Mouse (Mus musculus) adrenal gland, postnatal 4 days (tissue): Measurements from ENCODE around the gene Nop9. TPM values are rescaled to one million over a fixed set of nuclear protein-coding genes. Genes with fewer than 3 reads are reported as not detected.

Experiments
- total RNA-seq, 2 experiments: library from RNA; stranded (reverse); gene quantifications; 2 replicates each; pipeline ENCODE4 v1.2.3; 2021

Nop9 gene
- total RNA-seq, 2 experiments from 2014 or later = 24.5 to 27.1 TPM

Other genes starting within 250 kb of the Nop9 start
- 1 to 10 TPM in 1 of 2 experiments, under 1 TPM in 1; 0.53 to 1.1 TPM for gene Cpne6, start 235.2 kb upstream of the Nop9 start, total RNA-seq
- gene Nrl, start 220.7 kb upstream of the Nop9 start, total RNA-seq = not detected
- 10 to 100 TPM; 63.4 to 64.0 TPM for gene Pck2, start 205.4 kb upstream of the Nop9 start, total RNA-seq
- 10 to 100 TPM; 84.6 to 91.6 TPM for gene Dcaf11, start 185.7 kb upstream of the Nop9 start, total RNA-seq
- 1 to 10 TPM; 1.0 to 1.2 TPM for gene A730061H03Rik, start 185.3 kb upstream of the Nop9 start, total RNA-seq
- 1 to 10 TPM; 6.5 to 10.0 TPM for gene Fitm1, start 170.1 kb upstream of the Nop9 start, total RNA-seq
- 100 to 1,000 TPM; 302 to 310 TPM for gene Psme1, start 167.6 kb upstream of the Nop9 start, total RNA-seq
- 10 to 100 TPM; 40.9 to 47.0 TPM for gene Emc9, start 160.4 kb upstream of the Nop9 start, total RNA-seq
- 100 to 1,000 TPM; 336 to 355 TPM for gene Psme2, start 154.6 kb upstream of the Nop9 start, total RNA-seq
- 10 to 100 TPM; 35.0 to 40.3 TPM for gene Rnf31, start 154.0 kb upstream of the Nop9 start, total RNA-seq
- 10 to 100 TPM; 19.1 to 19.9 TPM for gene Irf9, start 142.1 kb upstream of the Nop9 start, total RNA-seq
- 1 to 10 TPM; 8.0 to 8.6 TPM for gene Rec8, start 127.7 kb upstream of the Nop9 start, total RNA-seq
- gene Ipo4, start 109.7 kb upstream of the Nop9 start, total RNA-seq = 100 to 1,000 TPM in 1 of 2 experiments, 10 to 100 TPM in 1; 96.8 to 108 TPM
- gene Gm49378, start 107.8 kb upstream of the Nop9 start, total RNA-seq = 1 to 10 TPM; 3.8 to 4.5 TPM
- 100 to 1,000 TPM in 1 of 2 experiments, 10 to 100 TPM in 1; 98.6 to 102 TPM for gene Tm9sf1, start 101.9 kb upstream of the Nop9 start, total RNA-seq
- gene Tssk4, start 95.5 kb upstream of the Nop9 start, total RNA-seq = 1 to 10 TPM; 1.7 to 2.8 TPM
- gene Mdp1, start 85.2 kb upstream of the Nop9 start, total RNA-seq = 10 to 100 TPM; 57.4 to 63.3 TPM
- 10 to 100 TPM; 29.2 to 29.7 TPM for gene Gmpr2, start 73.8 kb upstream of the Nop9 start, total RNA-seq
- 100 to 1,000 TPM; 316 to 337 TPM for gene Nedd8, start 73.6 kb upstream of the Nop9 start, total RNA-seq
- gene Tinf2, start 63.9 kb upstream of the Nop9 start, total RNA-seq = 10 to 100 TPM; 33.0 to 33.2 TPM
- 1 to 10 TPM; 1.4 to 1.8 TPM for gene Tgm1, start 31.8 kb upstream of the Nop9 start, total RNA-seq
- gene Rabggta, start 23.4 kb upstream of the Nop9 start, total RNA-seq = 10 to 100 TPM; 23.8 to 25.7 TPM
- gene Dhrs1, start within 50 bp of the Nop9 start, total RNA-seq = 10 to 100 TPM; 74.1 to 77.7 TPM
- gene Cideb, start 12.8 kb downstream of the Nop9 start, total RNA-seq = 10 to 100 TPM in 1 of 2 experiments, 1 to 10 TPM in 1; 4.6 to 12.0 TPM
- gene Ltb4r2, start 15.7 kb downstream of the Nop9 start, total RNA-seq = under 1 TPM; 0.17 to 0.34 TPM
- gene Ltb4r1, start 20.3 kb downstream of the Nop9 start, total RNA-seq = 1 to 10 TPM; 1.3 to 2.9 TPM
- gene Adcy4, start 38.4 kb downstream of the Nop9 start, total RNA-seq = 10 to 100 TPM; 10.4 to 10.9 TPM
- 10 to 100 TPM in 1 of 2 experiments, 1 to 10 TPM in 1; 8.4 to 12.2 TPM for gene Ripk3, start 43.2 kb downstream of the Nop9 start, total RNA-seq
- 10 to 100 TPM; 47.0 to 49.4 TPM for gene Nfatc4, start 77.5 kb downstream of the Nop9 start, total RNA-seq
- 10 to 100 TPM; 46.0 to 52.0 TPM for gene Nynrin, start 108.3 kb downstream of the Nop9 start, total RNA-seq
- gene Cbln3, start 138.7 kb downstream of the Nop9 start, total RNA-seq = under 1 TPM; 0.39 to 0.76 TPM
- gene Khnyn, start 139.3 kb downstream of the Nop9 start, total RNA-seq = 10 to 100 TPM; 29.7 to 29.9 TPM
- gene Sdr39u1, start 154.6 kb downstream of the Nop9 start, total RNA-seq = 10 to 100 TPM; 65.3 to 71.9 TPM
- gene Cma1, start 199.0 kb downstream of the Nop9 start, total RNA-seq = 10 to 100 TPM; 10.4 to 19.2 TPM
- under 1 TPM; 0.62 to 0.76 TPM for gene Cma2, start 205.3 kb downstream of the Nop9 start, total RNA-seq